Mouse (Mus musculus): ENCODE results near the gene Oser1.

DNA sequence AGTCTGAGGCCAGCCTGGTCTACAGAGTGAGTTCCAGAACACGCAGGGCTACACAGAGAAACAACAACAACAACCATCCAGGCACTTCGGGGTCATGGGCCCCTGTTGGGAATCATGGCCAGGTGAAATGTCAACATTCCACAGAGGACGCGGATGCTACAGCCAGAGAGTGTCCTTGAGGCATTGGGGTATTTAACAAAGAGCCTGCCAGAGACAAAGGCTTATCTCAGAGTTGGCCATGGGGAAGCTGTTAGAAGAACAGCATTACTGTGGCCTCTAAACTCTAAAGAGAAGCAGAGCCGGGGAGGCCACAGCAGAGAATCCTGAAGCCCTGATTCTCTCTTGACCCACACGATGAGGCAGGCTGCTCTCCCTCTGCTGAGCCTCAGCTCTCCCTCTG lies 44.4 kb upstream of the Oser1 start:
- TF ChIP-seq CTCF (IDR thresholded peaks at IDR 0.05; ENCODE audit: low read depth) (no peak), EP300 (IDR thresholded peaks at IDR 0.05; ENCODE audit: low read depth) (no peak)
